Mouse (Mus musculus) neural tube, embryonic 13.5 days (tissue): ENCODE measurements around the gene Gdf9. TPM values are rescaled to one million over a fixed set of nuclear protein-coding genes. Genes with fewer than 3 reads are reported as not detected.

Source experiments
- ATAC-seq: fragments of 200-750 bp; cut with Nextera tagmentation; 2 replicates; pipeline ENCODE4 v1.8.0; 2017; ENCODE audit warnings: low read depth, mild to moderate bottlenecking, moderate TSS enrichment, moderate library complexity
- H3K27ac ChIP-seq: fragments of 300-500 bp; sonication (generic); replicated peaks from 2 replicates; pipeline ENCODE4 v1.5.1; 2015; ENCODE audit warnings: moderate library complexity, mild to moderate bottlenecking, inconsistent platforms
- H3K27me3 ChIP-seq: fragments of 300-500 bp; sonication (generic); 2 replicates; pipeline ENCODE4 v1.6.1; 2015; ENCODE audit warnings: mild to moderate bottlenecking, inconsistent platforms
- H3K36me3 ChIP-seq: fragments of 300-500 bp; sonication (generic); 2 replicates; pipeline ENCODE4 v1.6.1; 2015; ENCODE audit warnings: mild to moderate bottlenecking, inconsistent platforms
- H3K4me1 ChIP-seq: fragments of 300-500 bp; sonication (generic); replicated peaks from 2 replicates; pipeline ENCODE4 v1.6.1; 2015; ENCODE audit warnings: inconsistent platforms
- H3K4me2 ChIP-seq: fragments of 300-500 bp; sonication (generic); 2 replicates; pipeline ENCODE4 v1.6.1; 2015; ENCODE audit warnings: inconsistent platforms, mild to moderate bottlenecking, moderate library complexity
- H3K4me3 ChIP-seq: fragments of 300-500 bp; sonication (generic); 2 replicates; pipeline ENCODE4 v1.5.1; 2015; ENCODE audit warnings: mild to moderate bottlenecking, inconsistent platforms
- H3K9ac ChIP-seq: fragments of 300-500 bp; sonication (generic); 2 replicates; pipeline ENCODE4 v1.6.1; 2015; ENCODE audit warnings: moderate library complexity, mild to moderate bottlenecking, inconsistent platforms
- H3K9me3 ChIP-seq: fragments of 300-500 bp; sonication (generic); 2 replicates; pipeline ENCODE4 v1.6.1; 2016; ENCODE audit warnings: inconsistent platforms
- WGBS: fragments of 180-500 bp; shearing (Covaris S2); methylation state at CpG from one replicate; pipeline ENCODE4 v1.1.7; 2015; 5-methylcytosine and 5-hydroxymethylcytosine counted together
- microRNA-seq: library from miRNA; unstranded; fragments of <30 nt; microRNA quantifications from one replicate; pipeline ENCODE4, GENCODE M21; 2016
- polyA plus RNA-seq: library from polyadenylated mRNA; unstranded; fragments of >200 nt; fragmentation: Nextera tagmentation; extraction: Ambion mirVana; gene quantifications from 2 replicates; pipeline ENCODE4 v1.2.1, GENCODE M21; 2015

Gene Gdf9
- polyA plus RNA-seq, 1 experiment from 2014 or later = 3.4 TPM

GRCm38 (mm10) chr11:53481088-53481730, 50.4 kb downstream of the Gdf9 start:
- no peak overlapping the region for H3K4me3 ChIP-seq
- H3K4me1 ChIP-seq = peaks cover 20% of the 10 kb centered on the region
- peaks cover 82% of the 10 kb centered on the region for H3K27me3 ChIP-seq
- H3K4me2 ChIP-seq = no peak overlapping the region
- H3K27ac ChIP-seq = no peak overlapping the region
- 70% methylated on average over 4 of the region's 4 CpGs for WGBS
- no peak for ATAC-seq
- no peak overlapping the region for H3K9ac ChIP-seq
- no peaks in the 10 kb centered on the region for H3K9me3 ChIP-seq
- H3K36me3 ChIP-seq = no peaks in the 10 kb centered on the region

- Histone ChIP-seq H3K4me1 (peaks cover 29% of the 10 kb centered on the region), H3K27ac (no peak overlapping the region), H3K4me3 (no peak overlapping the region), H3K9me3 (no peaks in the 10 kb centered on the region), H3K4me2 (no peak overlapping the region), H3K9ac (no peak overlapping the region), H3K27me3 (peaks cover 83% of the 10 kb centered on the region), H3K36me3 (no peaks in the 10 kb centered on the region)
- WGBS = 78% methylated on average over 9 of the region's 9 CpGs
- no peak for ATAC-seq
Measured at GRCm38 (mm10) chr11:53483159-53483891, 52.5 kb downstream of the Gdf9 start.

GRCm38 (mm10) chr11:53485719-53486118, 54.9 kb downstream of the Gdf9 start:
- peaks cover 61% of the 10 kb centered on the region for H3K27me3 ChIP-seq
- no peak for ATAC-seq
- H3K36me3 ChIP-seq = no peaks in the 10 kb centered on the region
- no peak overlapping the region for H3K9ac ChIP-seq
- no peaks in the 10 kb centered on the region for H3K9me3 ChIP-seq
- peaks cover 10% of the 10 kb centered on the region for H3K4me1 ChIP-seq
- H3K27ac ChIP-seq = no peak overlapping the region
- H3K4me3 ChIP-seq = no peak overlapping the region
- no peak overlapping the region for H3K4me2 ChIP-seq
- 45% methylated on average over 3 of the region's 3 CpGs for WGBS

- Histone ChIP-seq H3K27ac (no peak overlapping the region), H3K27me3 (peaks cover 55% of the 10 kb centered on the region), H3K9ac (0 out of 2 replicates have a peak overlapping the region, but pooled peaks have one; percentile 43), H3K4me2 (no peak overlapping the region), H3K4me3 (no peak overlapping the region), H3K9me3 (no peaks in the 10 kb centered on the region), H3K36me3 (no peaks in the 10 kb centered on the region), H3K4me1 (peaks cover 10% of the 10 kb centered on the region)
- no peak for ATAC-seq
- 72% methylated on average over 3 of the region's 3 CpGs for WGBS
Measured at GRCm38 (mm10) chr11:53486351-53486750, 55.5 kb downstream of the Gdf9 start.

- ATAC-seq = peak; percentile 44; the same call in 1 of the 2 replicates
- H3K4me1 ChIP-seq = peaks cover 14% of the 10 kb centered on the region
- no peak overlapping the region for H3K27ac ChIP-seq
- H3K9me3 ChIP-seq = no peaks in the 10 kb centered on the region
- H3K4me2 ChIP-seq = peak overlapping the region; percentile 52
- peak overlapping the region; percentile 43; the same call in 1 of the 2 replicates for H3K9ac ChIP-seq
- H3K27me3 ChIP-seq = peaks cover 48% of the 10 kb centered on the region
- no peaks in the 10 kb centered on the region for H3K36me3 ChIP-seq
- 13% methylated on average over 27 of the region's 27 CpGs for WGBS
- H3K4me3 ChIP-seq = peak overlapping the region; percentile 22
Measured at GRCm38 (mm10) chr11:53486822-53487594, 56.2 kb downstream of the Gdf9 start.

Small RNA genes within 50 kb of the gene (microRNA-seq; reads per million reads assigned to microRNA genes)
- gene Mir6920 = not detected

Other genes starting within 250 kb of the Gdf9 start
- 56.1 and 63.0 TPM in 2 replicates for gene Hspa4, start 130.6 kb upstream of the Gdf9 start, polyA plus RNA-seq
- gene Zcchc10, start 106.3 kb upstream of the Gdf9 start, polyA plus RNA-seq = 14.9 and 15.5 TPM in 2 replicates
- gene Aff4, start 80.2 kb upstream of the Gdf9 start, polyA plus RNA-seq = 43.3 and 55.2 TPM in 2 replicates
- gene Leap2, start 7.9 kb upstream of the Gdf9 start, polyA plus RNA-seq = not detected in 2 replicates
- 722 and 723 TPM in 2 replicates for gene Uqcrq, start 192 bp upstream of the Gdf9 start, polyA plus RNA-seq
- not detected in 2 replicates for gene Gm10447, start 26.1 kb downstream of the Gdf9 start, polyA plus RNA-seq
- gene Shroom1, start 26.2 kb downstream of the Gdf9 start, polyA plus RNA-seq = 1.9 and 3.5 TPM in 2 replicates
- not detected in 2 replicates for gene Gm9837, start 39.5 kb downstream of the Gdf9 start, polyA plus RNA-seq
- gene Gm9945, start 49.1 kb downstream of the Gdf9 start, polyA plus RNA-seq = not detected in 2 replicates
- 0.21 and 0.27 TPM in 2 replicates for gene Sowaha, start 49.3 kb downstream of the Gdf9 start, polyA plus RNA-seq
- 21.3 and 24.2 TPM in 2 replicates for gene Sept8, start 88.2 kb downstream of the Gdf9 start, polyA plus RNA-seq
- gene Kif3a, start 136.4 kb downstream of the Gdf9 start, polyA plus RNA-seq = 265 and 272 TPM in 2 replicates
- gene Il4, start 187.6 kb downstream of the Gdf9 start, polyA plus RNA-seq = 2.1 and 2.5 TPM in 2 replicates
- not detected in 2 replicates for gene Il13, start 203.7 kb downstream of the Gdf9 start, polyA plus RNA-seq